Mouse (Mus musculus): Measurements from ENCODE around the gene Pramef20.

- TF ChIP-seq CTCF (conservative IDR thresholded peaks at IDR 0.05; ENCODE audit: insufficient read depth, insufficient read length, low read depth, low read length) (no peak), POLR2A (IDR thresholded peaks at IDR 0.05; ENCODE audit: low read depth, low read length) (no peak)
These were observed 46.9 kb upstream of the Pramef20 start for GRCm38 (mm10) chr4:144424590-144424989.

Measured in kidney, adult 2 months (tissue).